Mouse (Mus musculus) midbrain, embryonic 10.5 days (tissue): ENCODE data around the gene Fcmr. TPM values are rescaled to one million over a fixed set of nuclear protein-coding genes. Genes with fewer than 3 reads are reported as not detected.

Experiments used
- DNase-seq: peaks from one replicate; pipeline ENCODE4 v3.0.0-alpha.2; 2017; ENCODE audit warnings: low spot score
- H3K27ac ChIP-seq: fragments of 300-500 bp; sonication (generic); replicated peaks from 2 replicates; pipeline ENCODE4 v1.5.1; 2016; ENCODE audit warnings: mild to moderate bottlenecking
- H3K27me3 ChIP-seq: fragments of 300-500 bp; sonication (generic); 2 replicates; pipeline ENCODE4 v1.6.1; 2016; ENCODE audit warnings: low read depth, mild to moderate bottlenecking; ENCODE audit not compliant: poor library complexity, severe bottlenecking
- H3K36me3 ChIP-seq: fragments of 300-500 bp; sonication (generic); 2 replicates; pipeline ENCODE4 v1.6.1; 2016; ENCODE audit warnings: mild to moderate bottlenecking, moderate library complexity
- H3K4me1 ChIP-seq: fragments of 300-500 bp; sonication (generic); 2 replicates; pipeline ENCODE4 v1.6.1; 2016
- H3K4me3 ChIP-seq: fragments of 300-500 bp; sonication (generic); 2 replicates; pipeline ENCODE4 v1.5.1; 2016; ENCODE audit warnings: mild to moderate bottlenecking, moderate library complexity
- H3K9me3 ChIP-seq: fragments of 300-500 bp; sonication (generic); replicated peaks from 2 replicates; pipeline ENCODE4 v1.6.1; 2016; ENCODE audit warnings: mild to moderate bottlenecking
- WGBS: fragments of 180-500 bp; shearing (Covaris S2); methylation state at CpG from one replicate; pipeline ENCODE4 v1.1.7; 2016; 5-methylcytosine and 5-hydroxymethylcytosine counted together
- polyA plus RNA-seq: library from polyadenylated mRNA; unstranded; fragments of >200 nt; fragmentation: Nextera tagmentation; extraction: Ambion mirVana; gene quantifications from 2 replicates; pipeline ENCODE4 v1.2.1, GENCODE M21; 2016

The Fcmr gene
- polyA plus RNA-seq, result not detected in 2 replicates

DNA sequence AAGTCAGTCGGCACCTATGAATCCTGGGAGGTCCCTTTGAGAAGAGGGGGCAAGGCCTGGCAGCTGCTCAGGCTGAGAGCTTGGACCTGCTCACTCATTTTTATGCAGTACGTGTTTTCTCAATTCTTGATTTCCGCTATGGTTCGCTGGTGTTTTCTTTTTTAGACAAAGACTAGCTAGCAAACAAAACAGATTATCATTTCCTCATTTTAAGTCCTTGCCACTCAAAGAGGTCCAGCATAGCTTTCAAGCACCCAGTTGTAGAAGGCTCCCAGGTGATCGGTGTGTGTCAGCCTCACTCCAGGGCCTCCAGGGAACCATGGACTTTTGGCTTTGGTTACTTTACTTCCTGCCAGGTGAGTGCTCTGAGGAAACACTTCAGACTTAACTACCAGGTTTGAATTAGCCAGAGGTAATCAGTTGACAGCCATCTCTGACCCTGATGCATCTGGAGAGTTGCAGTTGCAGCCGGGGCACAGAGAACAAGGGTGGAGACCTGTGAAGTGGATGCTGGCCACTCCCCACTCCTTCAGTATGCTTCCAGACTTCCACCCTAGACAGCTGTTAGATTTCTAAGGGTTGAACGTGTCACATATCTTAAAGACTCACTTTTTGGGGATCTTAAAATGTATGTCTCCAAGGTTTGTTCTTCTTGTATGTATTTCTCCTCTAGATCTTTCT lies at the start of gene Fcmr:
Gene Fcmr (plus strand): TSS at position 129 of the 681 bp plus-strand sequence.
- Histone ChIP-seq H3K4me3 (no peak within 1 kb of the TSS), H3K27me3 (no peaks in the 10 kb centered on the region), H3K36me3 (no peaks in the 10 kb centered on the region), H3K27ac (no peak within 1 kb of the TSS), H3K9me3 (no peaks in the 10 kb centered on the region), H3K4me1 (no peaks in the 10 kb centered on the region)
- no peak for DNase-seq
- WGBS, result 80% methylated on average over 7 of the region's 7 CpGs

DNA sequence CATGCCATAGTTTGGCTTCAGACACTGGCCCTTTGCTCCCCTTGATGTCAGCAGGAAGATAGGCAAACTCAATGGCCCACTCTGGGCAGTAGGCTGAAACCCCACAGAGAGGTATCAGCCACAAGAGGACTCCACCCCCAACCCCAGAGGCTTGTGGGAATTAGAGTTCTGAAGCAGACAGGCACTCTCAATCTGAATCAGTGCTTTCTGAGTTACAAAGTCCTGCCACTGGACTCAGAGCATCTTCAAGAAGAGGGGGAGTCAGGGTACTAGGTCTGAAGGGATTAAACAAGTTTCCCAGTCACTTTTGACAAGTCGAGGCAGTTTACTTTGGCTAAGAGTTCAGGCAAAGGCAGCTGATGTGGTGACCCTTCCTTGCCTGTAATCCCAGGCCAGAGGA lies 45.7 kb upstream of the Fcmr start:
- 73% methylated on average over 1 of the region's 1 CpGs for WGBS
- H3K4me1 ChIP-seq, result no peaks in the 10 kb centered on the region
- DNase-seq, result no peak

DNA sequence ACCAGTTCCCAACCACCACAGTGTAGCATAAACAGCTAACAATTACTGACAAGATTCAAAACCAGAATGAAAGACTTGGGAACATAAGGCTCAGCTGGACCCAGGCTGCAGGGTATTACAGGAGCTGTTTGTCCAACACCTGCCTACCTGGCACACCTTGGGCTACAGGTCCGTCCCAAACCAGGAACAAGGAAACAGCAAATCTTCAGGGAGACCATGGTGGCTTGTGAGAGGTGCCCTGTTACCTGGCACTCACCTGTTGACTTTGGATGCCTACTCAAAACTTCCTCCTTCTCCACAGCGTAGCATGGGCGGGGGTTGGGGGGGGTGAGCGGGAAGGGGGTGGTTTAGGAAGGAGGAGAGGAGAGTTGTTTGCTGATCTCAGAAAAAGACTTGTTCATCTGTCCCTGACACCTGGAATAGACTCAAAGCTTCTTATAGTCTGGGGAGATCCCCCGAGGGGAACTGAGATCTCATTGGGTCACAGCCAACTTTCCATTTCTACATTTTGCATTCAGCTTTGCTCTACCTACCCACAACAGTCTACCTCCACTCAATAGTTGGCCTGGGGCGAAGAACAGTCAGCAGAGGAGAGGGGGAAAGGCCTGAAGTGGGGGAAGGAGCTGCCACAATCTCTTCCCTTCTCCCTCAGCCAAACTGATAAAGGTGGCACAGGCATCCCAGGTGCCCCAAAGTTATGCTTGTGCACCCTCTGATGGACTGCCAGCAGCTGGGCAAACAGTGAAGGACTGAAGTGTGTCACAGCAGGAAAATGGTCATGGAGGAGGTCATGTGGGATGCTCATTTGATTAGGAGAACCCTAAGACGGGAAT lies 44.9 kb upstream of the Fcmr start:
- H3K4me1 ChIP-seq, result no peaks in the 10 kb centered on the region
- 84% methylated on average over 7 of the region's 7 CpGs for WGBS
- no peaks in the 10 kb centered on the region for H3K36me3 ChIP-seq
- H3K27me3 ChIP-seq, result no peaks in the 10 kb centered on the region
- H3K4me3 ChIP-seq, result no peak overlapping the region
- no peak overlapping the region for H3K27ac ChIP-seq
- H3K9me3 ChIP-seq, result no peaks in the 10 kb centered on the region
- DNase-seq, result no peak

More for the DNA sequence above, 45.7 kb upstream of the Fcmr start:
- Histone ChIP-seq H3K27ac (no peak overlapping the region), H3K9me3 (no peaks in the 10 kb centered on the region), H3K36me3 (no peaks in the 10 kb centered on the region), H3K4me3 (no peak overlapping the region), H3K27me3 (no peaks in the 10 kb centered on the region)

DNA sequence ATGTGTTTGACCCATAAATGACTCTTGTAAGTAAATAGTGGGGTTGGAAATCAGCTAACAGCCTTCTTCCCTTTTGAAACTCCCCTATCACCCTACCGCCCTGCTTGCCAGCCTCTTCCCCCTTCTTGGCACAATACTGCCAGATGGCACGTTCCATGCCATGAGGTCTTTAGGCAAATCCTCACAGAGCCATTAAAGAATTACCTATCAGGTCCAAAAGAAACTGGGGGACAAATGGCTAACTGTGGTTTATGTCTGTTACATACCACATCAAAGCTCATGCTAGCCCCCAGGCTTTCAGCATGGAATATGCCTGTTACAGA lies 44.4 kb upstream of the Fcmr start:
- DNase-seq, result no peak
- H3K9me3 ChIP-seq, result no peaks in the 10 kb centered on the region
- WGBS, result 92% methylated on average over 2 of the region's 2 CpGs
- no peaks in the 10 kb centered on the region for H3K4me1 ChIP-seq
- H3K4me3 ChIP-seq, result no peak overlapping the region
- no peak overlapping the region for H3K27ac ChIP-seq
- no peaks in the 10 kb centered on the region for H3K27me3 ChIP-seq
- no peaks in the 10 kb centered on the region for H3K36me3 ChIP-seq

DNA sequence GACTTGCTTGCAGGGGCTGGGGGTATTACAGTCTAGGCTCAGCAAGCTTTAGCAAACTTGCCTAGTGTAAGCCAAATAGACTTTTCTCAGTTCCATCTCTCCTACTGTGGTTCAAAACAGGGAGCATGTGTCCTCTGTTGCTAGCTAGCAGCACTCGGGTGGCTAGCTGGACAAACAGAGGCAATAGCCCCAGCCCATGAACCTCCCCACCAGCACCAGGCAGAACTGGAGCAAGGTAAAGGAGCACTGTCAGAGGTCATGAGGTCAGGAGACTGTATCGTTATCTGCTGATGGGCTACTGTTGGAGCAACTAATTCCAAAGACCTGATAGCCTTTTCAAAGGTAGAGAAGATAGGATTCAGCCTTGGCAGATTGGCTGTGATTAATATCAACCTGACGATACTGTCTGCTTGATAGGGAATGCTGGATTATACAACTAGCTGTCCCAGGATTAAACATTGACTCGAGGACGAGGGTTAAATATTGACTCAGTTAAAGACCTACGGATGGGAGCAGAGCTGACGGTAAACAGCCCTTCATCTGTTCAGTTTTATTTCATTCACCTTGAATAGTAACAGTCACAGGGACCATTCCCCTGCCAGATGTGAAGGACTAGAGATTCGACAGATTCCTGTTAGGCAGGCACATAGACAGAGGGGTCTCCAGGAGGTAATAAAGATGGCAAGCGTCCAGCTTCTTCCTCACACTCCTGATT lies 43.4 kb upstream of the Fcmr start:
- WGBS, result 90% methylated on average over 9 of the region's 9 CpGs
- DNase-seq, result no peak
- no peaks in the 10 kb centered on the region for H3K9me3 ChIP-seq

DNA sequence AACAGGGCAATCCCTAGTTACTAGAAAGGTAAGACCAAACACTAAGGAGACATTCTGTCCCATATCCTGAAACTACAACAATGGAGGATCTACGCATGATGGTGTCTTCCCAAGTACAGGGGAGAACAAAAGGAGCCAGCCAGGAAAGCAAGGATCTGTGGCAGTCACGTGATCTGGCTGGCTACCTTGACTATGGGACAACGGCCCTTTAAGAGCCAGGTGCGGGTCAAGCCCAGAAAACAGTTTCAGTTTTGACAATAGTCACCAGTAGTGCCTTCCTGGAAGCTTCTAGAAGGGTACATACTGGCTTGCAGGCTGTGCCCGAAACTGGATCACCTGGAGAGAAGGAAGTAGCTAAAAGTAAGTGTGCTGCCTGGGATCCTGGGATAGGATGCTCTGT lies 39.0 kb upstream of the Fcmr start, which contains the start of gene Pigr:
Gene Pigr (plus strand): TSS at position 237 of the 400 bp plus-strand sequence.
- Histone ChIP-seq H3K27me3 (no peaks in the 10 kb centered on the region), H3K4me3 (no peak within 1 kb of the TSS), H3K27ac (no peak within 1 kb of the TSS), H3K36me3 (no peaks in the 10 kb centered on the region), H3K4me1 (no peaks in the 10 kb centered on the region), H3K9me3 (no peaks in the 10 kb centered on the region)
- no peak for DNase-seq
- 83% methylated on average over 5 of the region's 5 CpGs for WGBS

More for the DNA sequence above, 43.4 kb upstream of the Fcmr start:
- no peak overlapping the region for H3K4me3 ChIP-seq
- no peaks in the 10 kb centered on the region for H3K27me3 ChIP-seq
- H3K4me1 ChIP-seq, result no peaks in the 10 kb centered on the region
- H3K27ac ChIP-seq, result no peak overlapping the region
- no peaks in the 10 kb centered on the region for H3K36me3 ChIP-seq

DNA sequence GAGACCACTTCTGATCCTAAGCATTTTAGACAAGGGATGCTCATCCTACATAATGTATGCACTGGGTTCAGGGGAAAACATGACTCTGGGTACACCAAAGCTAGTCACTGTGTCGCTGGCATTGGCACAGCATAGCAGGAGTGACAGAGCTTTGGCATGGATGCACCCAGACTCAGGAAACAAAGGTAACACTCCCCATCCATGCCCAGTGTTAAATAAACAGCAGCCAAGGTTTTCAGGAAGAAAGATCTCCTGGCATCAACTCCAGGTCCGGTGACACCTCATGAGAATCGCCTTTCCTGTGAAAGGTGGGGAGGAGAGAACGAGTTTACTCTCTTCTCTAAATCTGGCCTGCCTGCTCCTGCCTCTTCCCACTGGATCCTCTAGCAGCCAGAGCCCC lies 36.8 kb upstream of the Fcmr start:
- Histone ChIP-seq H3K36me3 (no peaks in the 10 kb centered on the region), H3K4me3 (no peak overlapping the region), H3K27me3 (no peaks in the 10 kb centered on the region), H3K27ac (no peak overlapping the region), H3K9me3 (no peaks in the 10 kb centered on the region), H3K4me1 (no peaks in the 10 kb centered on the region)
- no peak for DNase-seq
- WGBS, result 86% methylated on average over 4 of the region's 4 CpGs

DNA sequence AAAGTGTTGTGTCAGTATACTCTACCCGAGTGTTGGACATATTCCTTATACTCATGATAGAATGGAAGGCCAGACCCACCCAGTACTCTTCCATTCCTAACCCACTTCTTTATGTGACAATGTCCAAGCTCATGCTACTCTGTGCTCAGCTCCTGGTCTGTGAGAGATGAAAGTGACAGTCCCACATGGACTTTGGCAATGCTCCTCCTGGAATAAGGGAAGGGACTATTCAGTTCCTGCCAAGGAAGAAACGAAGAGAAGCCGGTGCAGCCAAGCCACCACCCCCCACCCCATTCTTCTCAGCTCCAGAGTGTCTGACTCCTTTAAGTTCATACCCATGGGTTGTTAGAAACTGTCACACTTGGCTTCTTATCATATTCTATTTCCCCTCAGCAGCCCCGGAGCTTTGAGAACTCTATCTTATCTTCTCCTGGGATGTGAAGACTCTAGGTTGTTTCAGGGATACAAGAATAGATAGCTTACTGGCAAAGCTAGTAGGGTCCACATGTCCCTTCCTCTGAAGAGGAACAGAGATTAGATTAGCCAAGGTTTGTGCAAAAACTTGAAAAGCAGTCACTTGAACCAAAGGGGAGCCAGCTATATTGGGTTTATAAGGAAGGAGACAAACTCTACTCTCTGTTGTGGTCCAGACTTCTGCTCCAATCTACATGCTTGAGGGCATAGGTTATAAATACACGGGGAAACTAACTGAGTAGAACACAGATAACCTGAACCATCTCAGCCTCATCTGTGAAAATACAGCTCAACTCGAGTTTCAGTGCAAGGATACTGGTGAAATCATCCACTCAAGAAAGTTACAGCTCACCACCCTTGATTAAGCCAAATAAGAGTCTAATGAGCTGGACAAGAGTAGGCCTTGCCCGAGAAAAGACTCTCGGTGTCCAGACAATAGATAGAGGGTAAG lies 35.3 kb upstream of the Fcmr start:
- Histone ChIP-seq H3K4me1 (no peaks in the 10 kb centered on the region), H3K9me3 (no peaks in the 10 kb centered on the region), H3K36me3 (no peaks in the 10 kb centered on the region), H3K27me3 (no peaks in the 10 kb centered on the region), H3K27ac (no peak overlapping the region), H3K4me3 (no peak overlapping the region)
- 89% methylated on average over 8 of the region's 8 CpGs for WGBS
- no peak for DNase-seq

DNA sequence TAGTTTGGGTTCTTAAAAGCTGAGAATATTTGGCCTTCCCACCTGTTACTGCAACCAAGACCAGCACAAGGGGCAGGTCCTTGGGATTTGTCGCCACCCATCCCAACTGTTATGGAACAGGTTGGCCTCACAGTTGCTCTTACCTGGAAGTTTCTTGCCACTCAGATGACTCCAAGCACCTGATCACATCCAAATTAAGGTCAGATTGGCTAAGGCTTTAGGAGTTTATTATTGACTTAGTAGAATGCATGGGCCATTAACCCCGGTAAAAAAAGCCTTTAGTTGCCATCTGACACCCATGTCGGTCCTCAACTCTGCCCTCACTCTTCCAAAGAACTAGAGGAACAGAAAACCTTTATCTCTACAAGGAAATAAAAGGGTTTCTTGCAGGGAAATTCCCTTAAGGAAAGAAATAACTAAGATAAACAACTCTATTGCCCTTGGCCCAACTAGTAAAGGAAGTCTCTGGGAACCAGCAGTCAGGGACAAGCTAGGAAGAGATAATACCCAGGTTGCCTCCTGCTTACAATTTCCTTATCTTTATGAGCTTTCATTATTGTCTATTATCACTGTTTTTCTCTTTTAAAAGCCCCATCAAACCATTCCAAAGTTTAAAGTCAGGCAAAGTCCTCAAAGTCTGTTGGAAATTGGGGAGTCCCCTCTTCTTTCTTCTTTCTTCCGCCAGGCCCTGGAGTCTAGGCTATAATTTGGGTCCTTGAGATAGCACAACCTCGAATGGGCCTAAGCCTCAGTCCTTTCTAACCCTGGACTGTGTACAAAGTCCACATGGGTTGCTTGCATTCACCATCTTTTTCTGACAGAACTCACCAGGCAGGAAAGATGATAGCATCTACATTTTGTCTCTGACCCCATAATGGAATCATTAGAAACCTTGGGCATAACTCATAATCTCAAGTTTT lies 33.0 kb upstream of the Fcmr start:
- no peaks in the 10 kb centered on the region for H3K4me1 ChIP-seq
- DNase-seq, result no peak
- H3K36me3 ChIP-seq, result no peaks in the 10 kb centered on the region
- 84% methylated on average over 5 of the region's 5 CpGs for WGBS
- H3K9me3 ChIP-seq, result no peaks in the 10 kb centered on the region
- H3K4me3 ChIP-seq, result no peak overlapping the region
- H3K27me3 ChIP-seq, result no peaks in the 10 kb centered on the region
- H3K27ac ChIP-seq, result no peak overlapping the region

DNA sequence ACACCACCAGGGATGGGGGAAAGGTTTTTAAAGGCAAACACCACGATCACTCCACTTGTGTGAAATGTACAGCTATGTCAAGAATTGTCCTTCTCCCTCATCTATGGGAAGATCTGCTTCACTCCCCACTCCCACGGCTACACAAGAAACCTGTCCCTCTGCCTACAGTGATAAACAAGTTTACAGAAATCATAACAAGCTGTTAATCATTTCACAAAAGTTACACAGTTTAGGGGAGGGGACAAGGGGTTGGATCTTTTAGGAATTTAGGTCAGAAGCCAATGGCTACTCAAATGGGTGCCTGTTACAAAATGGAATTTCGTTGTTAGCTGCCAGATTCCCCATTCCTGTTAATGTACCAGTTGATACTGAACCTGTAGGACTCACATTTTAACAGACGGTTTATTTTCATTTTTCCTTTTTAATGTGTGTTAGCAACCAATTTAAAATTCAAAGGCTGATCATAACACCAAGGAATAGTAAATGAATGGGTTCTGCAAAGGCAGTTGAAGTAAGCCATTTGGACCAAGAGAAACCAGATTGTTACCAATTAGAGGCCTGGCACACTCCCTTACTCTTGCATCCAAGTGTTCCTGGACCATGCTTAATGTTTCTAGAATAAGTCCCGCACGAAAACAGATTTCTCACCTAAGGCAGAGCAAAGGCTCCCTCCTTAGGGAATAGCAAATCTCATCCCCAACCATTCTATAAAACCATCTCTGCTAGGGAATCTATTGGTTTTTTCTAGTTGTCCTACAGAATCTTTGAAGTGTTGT lies 30.1 kb upstream of the Fcmr start:
- H3K27ac ChIP-seq, result no peak overlapping the region
- no peak for DNase-seq
- H3K36me3 ChIP-seq, result no peaks in the 10 kb centered on the region
- no peaks in the 10 kb centered on the region for H3K4me1 ChIP-seq
- no peaks in the 10 kb centered on the region for H3K9me3 ChIP-seq
- no peaks in the 10 kb centered on the region for H3K27me3 ChIP-seq
- WGBS, result 89% methylated on average over 6 of the region's 6 CpGs
- no peak overlapping the region for H3K4me3 ChIP-seq

DNA sequence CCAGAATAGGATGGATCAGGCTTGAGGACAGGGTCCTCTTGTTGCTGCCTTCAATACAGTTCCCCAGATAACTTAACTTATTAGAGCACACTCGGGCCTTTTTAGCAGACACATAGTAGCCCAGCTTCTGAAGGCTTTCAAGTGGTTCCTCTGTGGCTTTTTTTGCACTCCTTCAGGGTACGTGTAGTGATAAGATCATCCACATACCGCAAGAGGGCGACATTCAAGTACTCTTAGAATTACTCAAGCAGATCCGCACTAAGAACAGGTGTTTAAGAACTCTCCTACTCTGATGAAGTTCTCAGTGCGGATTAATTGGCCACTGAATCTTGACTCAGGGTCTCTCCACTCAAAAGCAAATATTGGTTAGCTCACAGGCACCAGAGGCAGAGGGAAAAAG lies 27.2 kb upstream of the Fcmr start:
- no peak for DNase-seq
- H3K27me3 ChIP-seq, result no peaks in the 10 kb centered on the region
- H3K27ac ChIP-seq, result no peak overlapping the region
- no peaks in the 10 kb centered on the region for H3K4me1 ChIP-seq
- H3K9me3 ChIP-seq, result no peaks in the 10 kb centered on the region
- WGBS, result 61% methylated on average over 6 of the region's 6 CpGs
- H3K36me3 ChIP-seq, result no peaks in the 10 kb centered on the region
- H3K4me3 ChIP-seq, result no peak overlapping the region
